Mouse (Mus musculus) ovary, postnatal 10 days (tissue): ENCODE data around the gene Cenpv.

Experiments used
- DNase-seq: peaks from one replicate; pipeline ENCODE4 v3.0.0; 2022; ENCODE audit warnings: low spot score

Gene Cenpv

GRCm38 (mm10) chr11:62507683-62508082 is 31.4 kb downstream of the Cenpv start:
- no peak for DNase-seq

- no peak for DNase-seq
These were observed 38.5 kb downstream of the Cenpv start for GRCm38 (mm10) chr11:62500529-62500928.

GRCm38 (mm10) chr11:62498802-62499201 is 40.3 kb downstream of the Cenpv start:
- no peak for DNase-seq

GRCm38 (mm10) chr11:62497181-62497580 is 41.9 kb downstream of the Cenpv start:
- no peak for DNase-seq

- no peak for DNase-seq
These were observed 42.8 kb downstream of the Cenpv start for GRCm38 (mm10) chr11:62496151-62496715.

GRCm38 (mm10) chr11:62495276-62495801 is 43.7 kb downstream of the Cenpv start:
- peak; percentile 10 for DNase-seq

- DNase-seq = peak; percentile 33
These were observed 44.2 kb downstream of the Cenpv start for GRCm38 (mm10) chr11:62494754-62495275.

GRCm38 (mm10) chr11:62493701-62494100 is 45.4 kb downstream of the Cenpv start:
- DNase-seq = no peak

- DNase-seq = no peak
These were observed 51.3 kb downstream of the Cenpv start for GRCm38 (mm10) chr11:62487540-62488350.

GRCm38 (mm10) chr11:62486949-62487348 is 52.1 kb downstream of the Cenpv start:
- DNase-seq = no peak

GRCm38 (mm10) chr11:62479581-62479980 is 59.5 kb downstream of the Cenpv start:
- DNase-seq = no peak

GRCm38 (mm10) chr11:62478931-62479330 is 60.1 kb downstream of the Cenpv start:
- no peak for DNase-seq

- DNase-seq = no peak
These were observed 62.9 kb downstream of the Cenpv start for GRCm38 (mm10) chr11:62476156-62476555.
